Mouse (Mus musculus): Measurements from ENCODE around the gene Gfy.

Gfy gene

DNA sequence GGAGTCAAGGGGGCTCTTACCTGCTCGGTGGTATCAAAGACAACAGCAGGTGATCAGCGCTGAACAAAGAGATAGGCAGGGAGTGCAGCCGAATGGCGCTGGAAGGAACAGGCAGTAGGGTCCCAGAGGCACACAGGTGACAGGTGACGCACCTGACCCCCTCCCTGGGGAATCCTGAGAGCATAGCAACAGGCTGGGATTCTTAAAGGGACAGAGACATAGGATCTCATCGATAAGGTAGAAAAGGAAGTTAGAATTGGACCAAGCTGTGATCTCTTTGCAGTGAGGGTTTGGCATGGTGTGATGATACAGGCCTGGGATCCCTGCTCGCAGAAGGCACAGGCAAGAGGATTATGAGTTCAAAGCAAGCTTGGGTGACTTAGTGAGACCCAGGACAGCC, at the start of gene Gfy:
Gene Gfy, minus strand, starts transcription at position 101 of the 400 bp plus-strand sequence.
- no peak for DNase-seq (ENCODE audit: low read depth in 2 of 2, low spot score in 2 of 2)

DNA sequence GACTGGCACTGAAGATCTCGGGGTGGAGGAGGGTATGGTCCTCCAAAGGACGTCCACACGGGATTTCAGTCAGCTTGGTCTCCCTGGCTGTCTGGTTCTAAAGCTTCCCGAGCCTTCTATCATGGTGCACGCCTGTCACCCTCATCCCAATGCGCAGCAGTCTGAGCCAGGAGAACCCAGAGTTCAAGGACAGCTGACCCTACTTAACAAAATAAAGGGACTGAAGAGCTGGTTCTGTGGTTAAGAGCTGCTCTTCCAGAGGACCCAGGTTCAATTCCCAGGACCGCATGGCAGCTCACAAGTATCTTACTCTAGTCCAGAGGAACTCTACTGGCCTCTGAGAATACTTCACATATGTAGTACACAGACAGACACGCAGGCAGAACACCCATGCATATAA, 49.7 kb upstream of the Gfy start:
- DNase-seq (ENCODE audit: low read depth in 2 of 2, low spot score in 2 of 2), result no peak

GRCm38 (mm10) chr7:45228548-45228947, 49.2 kb upstream of the Gfy start:
- no peak for DNase-seq (ENCODE audit: low read depth in 2 of 2, low spot score in 2 of 2)

DNA sequence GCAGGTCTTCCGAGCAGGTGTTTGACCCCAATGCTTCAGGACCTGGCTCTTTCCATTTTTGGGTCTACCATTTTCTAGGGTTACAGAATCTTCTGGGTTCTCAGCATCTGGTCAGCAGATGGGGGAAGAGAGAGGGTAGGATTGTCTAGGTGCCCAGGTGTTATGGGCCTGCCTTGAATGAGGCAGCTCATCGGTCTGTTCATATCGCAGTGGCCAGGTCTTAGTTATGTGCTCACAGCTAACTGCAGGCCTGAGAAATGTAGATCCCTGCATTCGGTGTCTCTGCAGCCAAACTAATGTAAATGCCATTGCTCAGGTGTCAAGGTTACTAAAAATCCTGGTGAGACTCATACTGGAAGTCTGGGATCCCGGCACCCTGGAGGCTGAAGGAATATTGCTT, 47.1 kb upstream of the Gfy start:
- DNase-seq (ENCODE audit: low read depth in 2 of 2, low spot score in 2 of 2), result no peak

GRCm38 (mm10) chr7:45224826-45225225, 45.5 kb upstream of the Gfy start:
- no peak for DNase-seq (ENCODE audit: low read depth in 2 of 2, low spot score in 2 of 2)

- DNase-seq (ENCODE audit: low read depth in 2 of 2, low spot score in 2 of 2), result no peak
Observed at GRCm38 (mm10) chr7:45221680-45222079, 42.3 kb upstream of the Gfy start.

- DNase-seq (ENCODE audit: low read depth in 2 of 2, low spot score in 2 of 2), result no peak
Observed at GRCm38 (mm10) chr7:45216442-45217183, 37.2 kb upstream of the Gfy start.

DNA sequence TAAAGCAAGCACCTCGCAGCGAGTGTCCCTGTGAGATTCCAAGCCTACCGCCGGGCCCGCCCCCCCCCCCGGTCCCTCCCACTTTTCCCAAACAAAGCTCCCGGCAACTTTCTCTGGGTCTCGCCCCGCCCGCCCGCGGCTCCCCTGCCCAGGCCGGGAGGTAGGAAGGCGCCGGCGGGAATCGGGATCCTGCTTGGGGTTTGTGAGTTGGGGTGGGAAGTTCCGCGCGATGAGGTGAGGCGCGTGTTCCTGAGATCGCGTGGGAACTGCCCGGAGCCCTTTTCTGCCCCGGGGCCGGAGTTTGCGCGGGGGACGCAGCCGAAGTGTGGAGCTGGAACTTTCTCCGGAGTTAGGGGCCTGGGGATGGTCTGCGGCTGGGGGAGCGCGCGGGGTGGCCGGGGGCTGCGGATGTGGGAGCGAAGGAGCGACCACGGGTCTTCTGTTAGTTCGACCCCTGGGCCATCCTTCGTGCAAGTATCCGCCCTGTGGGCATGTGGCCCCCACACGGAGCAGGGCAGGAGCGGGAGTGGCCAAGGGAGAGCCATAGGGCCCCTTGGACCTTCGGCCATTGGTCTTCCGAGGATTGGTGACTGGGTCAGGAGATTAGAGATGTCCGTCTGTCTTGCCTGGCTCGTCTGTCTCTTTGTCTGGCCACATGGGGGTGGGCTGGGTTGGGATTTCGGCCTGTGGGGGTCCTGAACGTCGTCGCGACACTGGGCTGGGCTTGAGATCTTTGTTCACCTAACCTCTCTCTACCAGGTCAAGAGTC, 36.5 kb upstream of the Gfy start, which contains the start of gene Tead2:
Gene Tead2, plus strand, starts transcription at position 81 of the 769 bp plus-strand sequence.
- DNase-seq (ENCODE audit: low read depth in 2 of 2, low spot score in 2 of 2), result no peak

- no peak for DNase-seq (ENCODE audit: low read depth in 2 of 2, low spot score in 2 of 2)
Observed at GRCm38 (mm10) chr7:45213708-45214107, 34.3 kb upstream of the Gfy start.

DNA sequence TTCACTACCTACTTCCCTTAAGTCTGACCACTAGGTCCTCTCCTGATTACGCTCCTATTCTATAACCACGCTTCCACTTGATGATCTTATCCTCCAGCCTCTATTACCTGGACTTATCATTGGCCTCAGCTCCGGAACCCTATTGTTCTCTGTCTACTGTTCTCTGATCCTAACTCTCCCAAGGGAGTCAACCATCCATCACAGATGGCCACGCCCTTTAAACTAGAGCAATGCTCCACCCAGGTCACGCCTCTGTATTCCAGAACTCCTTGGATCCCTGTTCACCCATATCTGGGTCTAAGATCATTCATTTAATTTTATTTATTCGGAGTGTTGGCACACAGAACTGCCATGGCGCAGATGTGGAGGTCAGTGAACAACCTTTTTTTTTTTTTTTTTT, 33.0 kb upstream of the Gfy start:
- DNase-seq (ENCODE audit: low read depth in 2 of 2, low spot score in 2 of 2), result no peak

DNA sequence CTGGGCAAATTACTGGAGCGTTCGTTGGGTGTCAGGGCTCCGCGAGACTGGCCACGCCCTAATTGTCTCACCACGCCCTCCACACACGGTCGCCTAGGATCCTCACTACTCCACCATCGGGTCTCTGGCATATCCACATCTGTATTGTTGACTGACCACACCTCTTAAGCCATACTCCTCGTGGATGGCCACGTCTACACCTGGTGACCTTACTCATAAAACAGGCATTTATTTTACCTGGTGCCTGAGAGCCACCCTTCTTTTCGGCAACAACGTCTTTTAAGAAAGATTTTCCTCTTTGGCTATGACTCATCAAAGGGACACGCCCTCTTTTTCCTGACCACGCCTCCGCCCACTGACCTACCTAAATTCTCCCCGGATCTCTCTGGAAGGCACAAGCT, 32.5 kb upstream of the Gfy start, which contains the start of gene Dkkl1:
Gene Dkkl1, minus strand, starts transcription at position 297 of the 401 bp plus-strand sequence.
- DNase-seq (ENCODE audit: low read depth in 2 of 2, low spot score in 2 of 2), result no peak

DNA sequence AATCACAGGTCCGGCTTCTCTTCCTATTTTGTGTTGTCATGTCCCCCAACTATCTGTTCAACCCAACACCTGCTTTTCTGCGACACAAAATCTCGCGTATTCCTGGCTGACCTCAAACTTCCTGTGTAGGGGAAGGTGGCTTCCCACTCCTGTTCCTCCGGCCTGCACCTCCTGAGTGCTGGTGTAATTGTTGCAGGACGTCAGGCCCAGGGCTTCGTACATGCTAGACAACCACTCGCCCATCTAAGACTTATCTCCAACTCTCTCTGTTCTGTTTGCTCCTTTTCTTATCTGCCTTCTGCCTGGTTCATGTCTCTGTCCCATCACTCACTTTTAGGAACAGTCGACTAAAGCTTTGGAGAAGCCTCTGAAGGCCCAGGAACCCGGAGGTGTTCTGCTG, 31.7 kb upstream of the Gfy start:
- DNase-seq (ENCODE audit: low read depth in 2 of 2, low spot score in 2 of 2), result no peak

DNA sequence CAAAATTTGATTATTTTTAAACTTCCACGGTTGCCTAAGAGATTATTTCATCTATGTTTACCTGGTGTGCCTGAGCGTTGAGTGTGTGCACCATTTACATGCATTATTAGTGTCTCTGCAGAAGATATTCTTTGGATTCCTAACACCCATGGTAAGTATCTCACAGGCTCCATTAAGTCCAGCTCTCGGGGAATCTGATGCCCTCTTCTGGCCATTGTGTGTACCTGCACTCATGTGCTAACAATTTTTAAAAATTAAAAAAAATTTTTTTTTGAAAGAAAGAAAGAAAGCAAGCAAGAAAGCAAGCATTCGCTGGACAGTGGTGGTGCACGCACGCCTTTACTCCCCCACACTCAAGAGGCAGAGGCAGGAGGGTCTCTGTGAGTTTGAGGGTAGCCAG, 28.9 kb upstream of the Gfy start:
- DNase-seq (ENCODE audit: low read depth in 2 of 2, low spot score in 2 of 2), result no peak

DNA sequence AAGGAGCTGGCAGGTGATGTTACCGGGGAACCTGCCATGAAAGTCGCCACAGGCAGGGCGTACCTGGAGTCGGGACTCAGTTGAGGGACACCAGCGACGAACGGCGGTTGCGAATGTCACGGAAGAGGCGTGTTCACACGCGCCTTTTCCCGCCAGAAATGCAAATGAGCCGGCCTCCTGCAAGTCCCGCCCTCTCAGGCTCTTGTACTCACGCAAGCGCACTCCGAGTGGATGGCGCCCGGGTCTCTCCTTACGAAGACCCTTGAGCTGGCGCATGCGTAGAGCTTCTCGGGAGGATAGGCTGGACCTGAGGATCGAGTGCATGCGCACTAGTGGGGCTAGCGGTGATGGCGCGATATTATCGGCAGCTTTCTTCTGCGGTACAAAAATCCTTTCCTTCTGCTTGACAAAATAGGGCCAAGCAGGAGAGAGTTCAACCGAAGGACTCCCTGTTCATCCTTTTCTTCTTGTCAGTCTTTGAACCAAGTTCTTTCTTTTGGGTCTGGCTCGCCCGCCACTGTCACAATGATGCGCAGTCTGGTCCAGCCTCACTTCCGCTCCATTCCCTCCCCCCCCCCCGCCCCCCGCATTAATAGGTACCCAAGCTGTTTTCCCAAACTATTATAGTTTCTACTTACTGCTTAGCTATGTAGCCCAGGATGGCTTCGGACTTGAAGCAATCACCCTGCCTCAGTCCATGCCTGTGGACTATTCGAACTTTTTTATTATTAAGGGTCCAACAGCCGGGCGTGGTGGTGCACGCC, 25.2 kb upstream of the Gfy start, which contains the start of gene Ccdc155:
Gene Ccdc155, minus strand, starts transcription at position 513 of the 764 bp plus-strand sequence.
- peak; percentile 75 to 79 for DNase-seq (ENCODE audit: low read depth in 2 of 2, low spot score in 2 of 2)

DNA sequence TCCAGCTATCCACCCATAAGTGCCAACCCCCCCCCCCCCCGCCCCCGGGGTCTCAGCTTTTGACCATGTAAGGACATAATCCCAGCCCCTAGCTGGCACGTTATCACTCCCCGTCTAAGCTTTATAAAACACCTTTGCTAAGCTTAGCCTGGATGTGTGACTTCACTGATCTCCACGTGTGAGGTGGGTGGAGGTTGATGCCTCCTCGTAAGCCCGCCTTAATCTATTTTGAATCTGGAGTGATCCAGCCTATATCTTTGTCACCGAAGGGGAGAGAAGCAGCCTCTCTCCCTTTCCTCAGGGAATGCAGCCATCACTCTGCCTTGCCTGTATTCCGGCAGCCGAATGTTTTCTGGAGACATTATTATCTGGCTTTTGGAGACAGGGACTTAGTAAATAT, 23.3 kb upstream of the Gfy start:
- no peak for DNase-seq (ENCODE audit: low read depth in 2 of 2, low spot score in 2 of 2)

GRCm38 (mm10) chr7:45198961-45199360, 19.6 kb upstream of the Gfy start:
- DNase-seq (ENCODE audit: low read depth in 2 of 2, low spot score in 2 of 2), result no peak

GRCm38 (mm10) chr7:45198435-45198834, 19.1 kb upstream of the Gfy start:
- no peak for DNase-seq (ENCODE audit: low read depth in 2 of 2, low spot score in 2 of 2)

GRCm38 (mm10) chr7:45196994-45197393, 17.6 kb upstream of the Gfy start:
- no peak for DNase-seq (ENCODE audit: low read depth in 2 of 2, low spot score in 2 of 2)

- DNase-seq (ENCODE audit: low read depth in 2 of 2, low spot score in 2 of 2), result no peak
Observed at GRCm38 (mm10) chr7:45196176-45196535, 16.8 kb upstream of the Gfy start.

DNA sequence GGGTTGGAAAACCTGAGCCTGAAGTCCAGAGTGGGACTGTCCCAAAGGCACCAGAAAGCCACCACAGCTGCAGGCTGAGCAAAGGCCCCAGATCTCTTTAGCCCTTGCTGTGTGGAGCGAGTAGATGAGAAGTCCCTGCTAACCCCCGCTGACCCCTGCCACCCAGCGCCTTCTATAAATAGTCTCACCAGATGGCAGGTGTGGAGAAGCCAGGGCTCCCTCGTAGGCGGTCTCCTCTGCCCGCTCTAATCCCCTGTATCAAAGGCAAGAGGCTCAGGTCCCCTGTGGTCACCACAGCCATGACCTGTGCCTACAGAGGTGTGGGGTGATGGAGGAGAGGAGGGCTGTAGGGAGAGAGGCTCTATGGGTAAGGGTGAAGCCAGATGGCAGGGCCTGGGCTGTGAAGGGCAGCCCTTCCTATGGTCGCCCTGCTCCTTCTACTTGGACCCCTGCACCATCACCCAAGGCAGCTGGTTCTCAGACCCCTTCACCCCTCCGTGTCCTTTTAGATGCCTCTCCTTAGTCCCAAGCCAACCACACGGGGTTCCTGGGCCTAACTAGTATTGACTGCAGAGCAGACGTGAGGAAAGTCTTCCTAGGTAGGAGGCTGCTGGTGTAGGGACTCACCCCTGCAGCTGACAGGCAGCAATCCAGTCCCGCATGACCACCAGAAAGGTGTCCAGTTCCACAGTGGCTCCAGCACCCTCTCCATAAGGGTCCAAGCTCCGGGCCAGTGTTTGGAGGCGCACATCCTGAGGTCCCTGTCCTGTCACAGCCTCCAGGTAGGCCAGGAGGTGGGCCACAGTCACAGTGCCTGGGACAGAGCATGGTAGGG, 16.2 kb upstream of the Gfy start:
- no peak for DNase-seq (ENCODE audit: low read depth in 2 of 2, low spot score in 2 of 2)
